Mouse (Mus musculus): ENCODE measurements at regions not wholly inside any gene's neighbourhood (a gene's known extent, or its start where the extent isn't known, plus 50 kb on each side); places are given as distances from the start of the nearest gene placed in this dataset.

DNA sequence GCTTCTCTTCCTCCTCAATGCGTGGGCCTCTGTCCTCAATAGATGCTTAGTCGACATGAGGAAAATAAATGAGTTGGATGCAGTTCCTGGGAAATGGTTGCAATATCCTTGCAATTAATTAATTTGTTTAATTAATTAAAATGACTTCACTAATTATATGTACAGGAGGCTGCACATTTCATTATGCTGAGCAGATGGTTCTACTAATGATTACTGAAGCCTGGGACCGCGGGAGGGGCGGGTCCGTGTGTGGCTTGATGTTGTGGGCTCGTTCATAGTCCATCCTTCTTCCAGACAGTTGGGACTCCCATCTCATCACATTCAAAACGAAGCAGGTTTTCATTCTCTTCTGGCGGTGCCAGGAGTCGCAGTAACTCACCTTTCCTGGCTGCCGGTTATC, 114.7 kb upstream of the Mrps10 start:
- no peak for TF ChIP-seq GATA4 (IDR thresholded peaks at IDR 0.05; ENCODE audit: insufficient replicate concordance, low read length)

DNA sequence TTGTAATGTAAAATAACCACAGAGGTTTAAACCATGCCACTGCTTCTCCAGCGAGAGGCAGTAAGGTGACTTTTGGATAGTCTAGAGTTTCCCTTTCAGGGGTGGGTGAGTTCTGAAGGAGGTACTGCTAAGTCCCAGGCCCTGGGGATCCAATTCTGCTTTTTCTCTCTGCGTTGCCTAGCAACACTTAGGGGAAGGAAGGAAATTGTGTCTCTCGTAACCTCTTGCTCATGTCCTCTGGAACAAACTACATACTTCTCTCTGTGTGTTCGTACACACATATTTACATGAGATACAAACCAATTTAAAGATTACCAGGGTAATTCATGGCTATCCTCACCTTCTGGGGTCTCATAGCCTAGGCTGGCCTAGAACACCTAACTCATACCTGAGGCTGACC, 118.7 kb upstream of the Mrps10 start:
- no peak for TF ChIP-seq GATA4 (IDR thresholded peaks at IDR 0.05; ENCODE audit: insufficient replicate concordance, low read length)

GRCm38 (mm10) chr17:47249176-47249575, 119.5 kb upstream of the Mrps10 start:
- no peak for TF ChIP-seq GATA4 (IDR thresholded peaks at IDR 0.05; ENCODE audit: insufficient replicate concordance, low read length)

- TF ChIP-seq GATA4 (IDR thresholded peaks at IDR 0.05; ENCODE audit: insufficient replicate concordance, low read length), result no peak
These were observed 120.6 kb upstream of the Mrps10 start for GRCm38 (mm10) chr17:47248053-47248452.

DNA sequence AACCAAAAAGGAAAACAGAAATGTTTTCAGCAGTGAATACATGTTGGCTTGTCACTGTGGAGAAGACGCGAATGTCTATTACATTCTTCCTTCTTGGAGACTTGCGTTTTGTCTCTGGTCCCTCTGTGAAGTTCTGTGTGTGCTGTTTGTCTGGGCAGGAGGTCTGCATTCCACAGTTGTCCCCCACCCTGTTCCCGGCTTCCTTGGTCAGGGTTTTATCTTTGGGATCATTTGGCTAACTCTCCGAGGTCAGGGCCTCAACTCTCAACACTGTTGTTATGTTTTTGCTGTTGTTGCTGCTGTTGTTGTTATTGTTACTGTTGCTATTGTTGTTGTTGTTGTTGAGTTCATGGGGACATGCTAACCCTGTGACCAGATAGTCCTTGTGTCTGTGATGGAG, 121.2 kb upstream of the Mrps10 start:
- TF ChIP-seq GATA4 (IDR thresholded peaks at IDR 0.05; ENCODE audit: insufficient replicate concordance, low read length), result no peak

DNA sequence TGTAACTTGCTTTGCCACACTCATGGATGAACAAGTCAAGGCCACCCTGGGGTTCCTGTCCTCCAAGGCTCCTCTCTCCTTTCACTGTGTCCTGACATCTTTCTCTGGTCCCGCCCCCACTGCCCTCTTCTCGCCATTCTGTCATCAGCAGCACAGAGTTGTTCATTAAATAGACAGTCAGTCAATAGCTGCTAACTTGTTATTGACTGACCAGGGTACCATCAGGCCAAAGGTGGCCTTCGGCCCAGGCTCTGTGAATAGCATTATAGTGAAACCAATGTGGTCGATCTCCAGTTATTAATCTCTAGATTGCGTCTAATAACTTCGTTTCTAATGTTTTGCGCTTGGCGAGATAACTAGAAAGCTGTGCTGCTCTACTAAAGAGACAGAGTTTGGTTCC, 122.1 kb upstream of the Mrps10 start:
- TF ChIP-seq GATA4 (IDR thresholded peaks at IDR 0.05; ENCODE audit: insufficient replicate concordance, low read length), result no peak

DNA sequence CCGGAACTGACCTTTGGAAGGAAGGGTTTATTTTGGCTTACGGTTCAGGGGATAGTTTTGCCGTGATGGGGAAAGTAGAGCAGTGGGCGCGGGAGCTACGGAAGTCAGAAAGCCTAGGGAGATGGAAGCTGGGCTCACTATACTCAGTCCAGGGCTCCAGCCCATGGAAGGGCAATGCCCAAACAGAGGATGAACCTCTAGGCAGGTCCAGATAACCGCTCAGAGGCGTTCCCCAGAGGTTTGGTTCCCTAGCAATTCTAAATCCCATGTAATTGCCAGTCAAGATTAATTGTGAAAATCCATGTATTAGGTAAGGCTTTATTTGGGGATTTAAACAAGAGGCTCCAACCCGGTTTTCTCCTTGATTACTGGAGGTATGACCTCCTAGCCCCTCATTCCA, 123.1 kb upstream of the Mrps10 start:
- TF ChIP-seq GATA4 (IDR thresholded peaks at IDR 0.05; ENCODE audit: insufficient replicate concordance, low read length), result no peak

- TF ChIP-seq GATA4 (IDR thresholded peaks at IDR 0.05; ENCODE audit: insufficient replicate concordance, low read length), result no peak
These were observed 129.6 kb upstream of the Mrps10 start for GRCm38 (mm10) chr17:47239086-47239485.

GRCm38 (mm10) chr17:47234343-47234742, 134.3 kb upstream of the Mrps10 start:
- no peak for TF ChIP-seq GATA4 (IDR thresholded peaks at IDR 0.05; ENCODE audit: insufficient replicate concordance, low read length)

DNA sequence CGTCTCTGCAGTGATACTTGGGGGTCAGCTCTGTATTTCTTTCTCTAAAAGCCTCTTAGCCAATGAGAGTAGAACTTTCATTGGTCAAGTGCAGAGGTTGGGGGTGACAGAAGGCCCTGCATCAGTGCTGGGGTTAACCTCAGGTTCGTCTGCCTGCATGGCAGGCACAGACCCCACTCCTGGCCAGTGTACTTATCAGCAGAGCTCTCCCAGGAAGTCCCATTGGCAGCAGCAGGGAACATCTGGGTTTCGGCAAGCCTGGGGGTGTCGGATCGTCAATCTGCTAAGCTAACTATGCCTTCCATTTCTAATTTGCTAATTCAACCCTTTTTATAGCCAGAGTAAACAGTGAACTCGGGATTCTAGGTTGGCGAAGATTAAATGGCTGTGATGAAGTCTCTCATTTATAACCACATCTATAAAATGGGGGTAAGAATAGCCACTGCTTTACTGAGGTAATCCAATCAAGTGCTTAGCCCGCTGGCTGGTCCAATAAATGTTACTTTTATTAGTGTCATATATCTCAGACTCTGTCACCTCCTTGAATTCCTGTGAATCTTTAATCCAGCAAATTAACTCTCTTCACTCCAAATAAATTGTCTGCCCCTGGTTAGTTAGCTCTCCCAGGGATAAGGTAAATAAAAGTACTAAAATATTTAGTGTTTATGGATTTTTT, 135.5 kb upstream of the Mrps10 start:
- TF ChIP-seq GATA4 (IDR thresholded peaks at IDR 0.05; ENCODE audit: insufficient replicate concordance, low read length), result no peak

DNA sequence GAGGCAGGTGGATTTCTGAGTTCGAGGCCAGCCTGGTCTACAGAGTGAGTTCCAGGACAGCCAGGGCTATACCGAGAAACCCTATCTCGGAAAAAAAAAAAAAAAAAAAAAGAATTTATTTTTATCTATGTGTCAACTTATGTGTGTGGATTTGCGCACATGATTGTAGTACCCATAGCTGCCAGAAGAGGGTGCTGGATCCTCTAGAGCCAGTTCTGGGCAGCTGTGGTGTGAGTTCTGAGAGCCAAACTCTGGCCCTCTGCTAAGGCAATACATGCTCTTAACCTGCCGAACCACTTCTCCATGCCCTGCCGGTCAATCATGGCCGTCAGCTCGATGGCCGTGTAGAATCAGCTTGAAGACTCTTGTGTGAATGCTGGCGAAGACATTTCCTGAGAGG, 138.0 kb upstream of the Mrps10 start:
- TF ChIP-seq GATA4 (IDR thresholded peaks at IDR 0.05; ENCODE audit: insufficient replicate concordance, low read length), result no peak

DNA sequence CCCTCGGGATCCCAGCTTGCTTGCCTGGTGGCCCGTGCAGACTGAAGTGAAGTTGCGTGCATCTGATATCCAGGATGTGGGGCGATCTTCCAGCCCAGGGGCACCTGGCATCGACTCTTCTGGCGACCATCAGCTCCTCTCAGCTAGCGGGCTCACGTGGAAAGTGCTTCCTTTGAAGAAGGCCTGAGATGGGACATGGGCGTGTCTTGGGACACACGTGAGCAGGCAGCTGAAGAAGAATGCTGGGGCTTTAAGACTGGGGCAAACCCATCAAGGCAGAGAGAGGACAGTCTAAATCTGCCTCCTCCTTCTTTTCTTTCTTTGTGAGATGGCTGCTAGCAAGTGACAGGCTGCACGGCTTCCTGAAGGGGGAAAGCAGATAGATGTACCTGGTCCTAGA, 142.3 kb upstream of the Mrps10 start:
- TF ChIP-seq GATA4 (IDR thresholded peaks at IDR 0.05; ENCODE audit: insufficient replicate concordance, low read length), result no peak

- no peak for TF ChIP-seq GATA4 (IDR thresholded peaks at IDR 0.05; ENCODE audit: insufficient replicate concordance, low read length)
These were observed 143.1 kb upstream of the Mrps10 start for GRCm38 (mm10) chr17:47225306-47226269.

DNA sequence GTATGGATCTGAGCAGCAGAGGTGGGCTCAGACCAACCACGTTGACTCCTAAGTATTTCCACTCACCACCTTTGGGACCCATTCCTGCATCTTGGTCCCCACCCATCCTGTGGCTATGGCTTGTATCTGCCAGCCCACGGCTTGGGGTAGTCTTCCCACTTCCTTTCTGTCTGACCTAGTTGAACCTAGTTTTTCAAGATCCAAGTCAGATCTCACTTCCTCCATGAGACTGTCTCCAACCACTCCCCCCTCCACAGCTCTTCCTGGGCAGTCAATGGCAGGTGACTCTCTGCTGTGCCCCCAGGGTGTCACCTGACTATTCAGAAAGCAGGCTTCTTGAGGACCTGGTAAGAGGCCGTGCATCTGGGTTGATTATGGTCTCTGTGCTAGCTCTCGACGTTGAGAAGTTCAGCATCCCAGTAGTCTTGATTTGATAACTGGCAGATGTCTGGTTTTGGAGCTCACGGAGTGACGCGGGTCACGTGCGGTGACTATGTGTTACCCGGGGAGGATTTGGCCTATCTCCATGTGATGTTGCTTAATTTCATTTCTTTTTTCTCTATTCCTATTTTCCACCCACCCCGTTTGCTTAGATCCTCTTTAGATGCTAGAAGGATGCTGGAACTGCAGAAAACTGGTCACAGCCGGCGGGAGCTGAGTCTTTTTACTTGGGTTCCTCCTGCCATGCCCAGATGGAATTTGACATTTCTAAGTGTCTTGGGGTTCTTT, 147.5 kb upstream of the Mrps10 start:
- no peak for TF ChIP-seq GATA4 (IDR thresholded peaks at IDR 0.05; ENCODE audit: insufficient replicate concordance, low read length)

DNA sequence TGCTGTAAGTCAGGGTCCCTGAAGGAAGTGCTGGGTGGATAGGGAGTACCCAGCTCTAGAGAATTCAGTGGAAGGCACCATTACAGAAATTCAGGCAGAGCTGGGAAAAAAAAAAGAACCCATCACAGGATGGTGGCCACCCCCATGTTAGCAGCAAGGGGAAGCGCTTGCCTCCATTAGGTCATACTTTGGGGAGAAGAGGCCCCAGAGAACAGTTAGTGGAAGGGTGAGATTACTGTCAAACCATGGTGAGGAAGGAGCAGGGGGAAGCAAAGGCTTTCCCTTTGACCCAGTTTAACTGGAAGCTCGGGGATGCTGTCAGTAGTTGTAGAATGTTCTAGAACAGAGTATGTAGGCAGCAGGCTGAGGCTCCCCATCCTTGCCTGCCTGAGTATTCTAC, 148.8 kb upstream of the Mrps10 start:
- TF ChIP-seq GATA4 (IDR thresholded peaks at IDR 0.05; ENCODE audit: insufficient replicate concordance, low read length), result no peak

- TF ChIP-seq GATA4 (IDR thresholded peaks at IDR 0.05; ENCODE audit: insufficient replicate concordance, low read length), result no peak
These were observed 152.2 kb upstream of the Mrps10 start for GRCm38 (mm10) chr17:47216490-47216889.

All from liver, adult (tissue).